Mouse (Mus musculus) MEL (cell line): ENCODE data around the gene Hnrnpl.

Source experiments
- CTCF ChIP-seq, 3 experiments: IDR thresholded peaks in 2 of 3; conservative IDR thresholded peaks in 1 of 3; 2 replicates each; pipeline ENCODE4 v1.5.1; 2011 to 2012; ENCODE audit warnings: low read length in 3 of 3, low read depth in 2 of 3, mild to moderate bottlenecking in 2 of 3, improper control_type of control experiment in 1 of 3, inconsistent platforms in 1 of 3, mixed read lengths in 1 of 3, moderate library complexity in 1 of 3; ENCODE audit not compliant: control insufficient read depth in 1 of 3, insufficient read depth in 1 of 3, poor library complexity in 1 of 3, severe bottlenecking in 1 of 3
- ETS1 ChIP-seq: IDR thresholded peaks from 2 replicates; pipeline ENCODE4 v1.6.1; 2012; ENCODE audit warnings: low read depth, mild to moderate bottlenecking, inconsistent platforms, low read length, improper control_type of control experiment, moderate library complexity
- KAT2A ChIP-seq: conservative IDR thresholded peaks from 2 replicates; pipeline ENCODE4 v1.6.1; 2012; ENCODE audit warnings: low read depth, low read length, improper control_type of control experiment, inconsistent platforms
- MEF2A ChIP-seq: IDR thresholded peaks from 2 replicates; pipeline ENCODE4 v1.6.1; 2014; ENCODE audit warnings: low read depth, mild to moderate bottlenecking, inconsistent platforms, low read length, improper control_type of control experiment; ENCODE audit not compliant: poor library complexity, insufficient replicate concordance, severe bottlenecking; ENCODE audit errors: extremely low read depth
- MXI1 ChIP-seq: IDR thresholded peaks from 2 replicates; pipeline ENCODE4 v1.6.1; 2011; ENCODE audit warnings: mild to moderate bottlenecking, low read depth, low read length, improper control_type of control experiment
- POLR2A ChIP-seq, 2 experiments: IDR thresholded peaks; 2 replicates each; pipeline ENCODE4 v1.6.1; 2011 to 2012; ENCODE audit warnings: low read length in 2 of 2, mild to moderate bottlenecking in 2 of 2, control low read depth in 1 of 2, improper control_type of control experiment in 1 of 2, low read depth in 1 of 2, moderate library complexity in 1 of 2; ENCODE audit not compliant: control insufficient read depth in 1 of 2, insufficient read depth in 1 of 2, poor library complexity in 1 of 2
- TBP ChIP-seq: IDR thresholded peaks from 2 replicates; pipeline ENCODE4 v1.8.0; 2011; ENCODE audit warnings: low read depth, low read length, improper control_type of control experiment
- UBTF ChIP-seq: IDR thresholded peaks from 2 replicates; pipeline ENCODE4 v1.6.1; 2012; ENCODE audit warnings: low read depth, mild to moderate bottlenecking, inconsistent platforms, low read length, improper control_type of control experiment, moderate library complexity, borderline replicate concordance; ENCODE audit not compliant: insufficient read depth

GRCm38 (mm10) chr7:28827338-28827737, 19.0 kb downstream of the Hnrnpl start:
- TF ChIP-seq UBTF (no peak), POLR2A (IDR thresholded peaks at IDR 0.05; ENCODE audit: control insufficient read depth in 1 of 2, insufficient read depth in 1 of 2, low read depth in 1 of 2, low read length in 2 of 2, poor library complexity in 1 of 2) (no peak), CTCF (IDR thresholded peaks at IDR 0.05 in 2 of 3, conservative IDR thresholded peaks at IDR 0.05 in 1 of 3; ENCODE audit: control insufficient read depth in 1 of 3, insufficient read depth in 1 of 3, low read depth in 2 of 3, low read length in 3 of 3, poor library complexity in 1 of 3, severe bottlenecking in 1 of 3) (no peak), MXI1 (no peak), ETS1 (no peak), KAT2A (no peak), TBP (no peak), MEF2A (no peak)
